Comparison of ENCODE assay signal across 9 mouse cellular contexts in the genomic region with DNA sequence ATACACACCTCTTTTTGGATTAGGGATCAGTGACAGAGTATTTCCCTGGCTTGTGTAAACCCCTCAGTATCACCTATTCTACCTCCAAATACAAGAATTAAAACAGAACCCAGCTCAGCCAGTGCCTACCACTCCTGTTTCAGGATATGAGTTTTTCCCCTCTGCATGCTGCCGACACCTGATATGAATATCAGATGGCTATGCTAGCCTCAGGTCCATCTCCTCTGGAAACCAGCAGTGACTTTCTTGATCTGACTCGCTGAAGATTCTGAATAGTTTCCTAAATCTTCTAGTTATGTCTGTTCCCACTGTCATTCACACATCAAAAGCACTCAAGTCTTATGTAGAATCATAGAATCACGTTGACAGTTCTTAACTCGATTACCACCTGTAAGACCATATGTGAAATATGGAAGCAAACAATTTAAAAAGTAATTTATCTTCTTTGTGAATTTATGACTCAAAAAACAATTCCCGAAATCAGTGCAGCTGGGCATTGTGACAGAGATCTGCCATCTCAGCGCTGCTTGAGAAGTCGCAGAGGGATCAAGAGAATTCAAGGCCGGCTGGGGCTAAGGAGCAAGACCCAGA. TPM values are rescaled to one million over a fixed set of nuclear protein-coding genes. Genes with fewer than 3 reads are reported as not detected.
DNase-seq lines count a peak whose midpoint lies in the region; ATAC-seq and TF ChIP-seq lines count a peak whose summit lies in the region.
"Had no signal": no experiment of that assay in that cellular context is flagged by ENCODE, and none has a peak within 500 bp of the region (broad histone marks: within the 10 kb centered on the region; RNA-seq: fewer than 3 reads in every experiment).

No protein-coding gene starts in this region.

- 34% methylated on average over 8 of the region's 8 CpGs for WGBS in lung, postnatal 0 days
- 60% methylated on average over 8 of the region's 8 CpGs for WGBS in limb, embryonic 12.5 days
- 25% methylated on average over 8 of the region's 8 CpGs for WGBS in small intestine, adult 2 months

- ATAC-seq in lung, postnatal 0 days: no peak
- no peak for ATAC-seq in limb, embryonic 12.5 days (ENCODE audit: insufficient number of reproducible peaks, insufficient read depth, low FRiP score, low TSS enrichment, low read depth)

- H3K4me1 ChIP-seq in lung, postnatal 0 days (ENCODE audit: insufficient read depth, low read depth, low read length): no peaks in the 10 kb centered on the region; the same call in 1 of the 2 replicates
- H3K4me1 ChIP-seq in limb, embryonic 12.5 days (replicated peaks): no peaks in the 10 kb centered on the region
- no peaks in the 10 kb centered on the region for H3K4me1 ChIP-seq in small intestine, adult 2 months (ENCODE audit: control insufficient read depth, insufficient read depth, insufficient read length, low read length)

- 0 out of 2 replicates have a peak, but pooled peaks have one; percentile 26 for TF ChIP-seq EP300 in lung, postnatal 0 days (IDR thresholded peaks at IDR 0.05)

- no peak overlapping the region for H3K9ac ChIP-seq in lung, postnatal 0 days (replicated peaks; ENCODE audit: low read depth)
- no peak overlapping the region for H3K9ac ChIP-seq in limb, embryonic 12.5 days (replicated peaks)

- H3K9me3 ChIP-seq in lung, postnatal 0 days (ENCODE audit: low read length): no peaks in the 10 kb centered on the region
- H3K9me3 ChIP-seq in limb, embryonic 12.5 days: no peaks in the 10 kb centered on the region

- no peak overlapping the region for H3K4me3 ChIP-seq in lung, postnatal 0 days (ENCODE audit: low read depth, low read length)
- H3K4me3 ChIP-seq in limb, embryonic 12.5 days (replicated peaks): peak overlapping the region; percentile 50; the same call in 1 of the 2 replicates
- H3K4me3 ChIP-seq in small intestine, adult 2 months (ENCODE audit: low read depth, low read length): peak overlapping the region; percentile 38

- DNase-seq in cerebellum, adult 9-10 months: peak; percentile 35
- DNase-seq in cerebellum, postnatal 36 days: no peak
- DNase-seq in lung, postnatal 0 days (ENCODE audit: low spot score): no peak
- DNase-seq in lung, postnatal 25 days (ENCODE audit: low spot score): no peak
- no peak for DNase-seq in frontal cortex, postnatal 25 days (ENCODE audit: low spot score in 2 of 2)
- DNase-seq in gastrocnemius, adult 8-10 months (ENCODE audit: low spot score in 2 of 2): no peak

- H3K4me2 ChIP-seq in lung, postnatal 0 days (replicated peaks; ENCODE audit: low read depth, low read length): peak overlapping the region; percentile 69
- peak overlapping the region; percentile 76 for H3K4me2 ChIP-seq in limb, embryonic 12.5 days

- peak overlapping the region; percentile 92 for H3K27ac ChIP-seq in lung, postnatal 0 days (ENCODE audit: low read length)
- H3K27ac ChIP-seq in limb, embryonic 12.5 days: 0 out of 2 replicates have a peak overlapping the region, but pooled peaks have one; percentile 67
- peak overlapping the region; percentile 99 for H3K27ac ChIP-seq in small intestine, adult 2 months (ENCODE audit: insufficient read depth, low read depth, low read length)

- H3K27me3 ChIP-seq in lung, postnatal 0 days (replicated peaks; ENCODE audit: insufficient read depth, low read length): no peaks in the 10 kb centered on the region
- peaks cover 7% of the 10 kb centered on the region; the same call in 1 of the 2 replicates for H3K27me3 ChIP-seq in limb, embryonic 12.5 days
- no peaks in the 10 kb centered on the region for H3K27me3 ChIP-seq in small intestine, adult 2 months (ENCODE audit: control insufficient read depth, insufficient read depth, low read length)

- TF ChIP-seq POLR2A in small intestine, adult 2 months (IDR thresholded peaks at IDR 0.05; ENCODE audit: low read depth, low read length): no peak

- no peak for TF ChIP-seq CTCF in lung, postnatal 0 days (IDR thresholded peaks at IDR 0.05)
- TF ChIP-seq CTCF in small intestine, adult 2 months (IDR thresholded peaks at IDR 0.05; ENCODE audit: extremely low read depth, insufficient read length, insufficient replicate concordance, low read depth, low read length): no peak

- no peaks in the 10 kb centered on the region for H3K36me3 ChIP-seq in lung, postnatal 0 days (ENCODE audit: insufficient read depth, low read length)
- H3K36me3 ChIP-seq in limb, embryonic 12.5 days: no peaks in the 10 kb centered on the region
- H3K36me3 ChIP-seq in small intestine, adult 2 months (ENCODE audit: control insufficient read depth, insufficient read depth, low read length): no peaks in the 10 kb centered on the region

RNA-seq across cellular contexts. Expression of a gene that starts 0.4 kb away (rescaled TPM):
- polyA plus RNA-seq in lung, postnatal 0 days (2015; fragmentation: Nextera tagmentation; extraction: Ambion mirVana): 62.9 and 88.1 TPM in 2 replicates
- 3.3 and 4.3 TPM in 2 replicates for polyA plus RNA-seq in limb, embryonic 12.5 days (2016; fragmentation: Nextera tagmentation; extraction: Ambion mirVana)
- polyA plus RNA-seq in small intestine, adult 2 months (2012; rRNA removed): 12.7 and 16.4 TPM in 2 replicates
- 10 to 100 TPM; 37.7 to 45.7 (median 44.6) TPM for total RNA-seq in gastrocnemius, adult 8-10 months (2022)

RNA-seq across cellular contexts. Expression of a gene that starts 22.9 kb away (rescaled TPM):
- not detected in 2 replicates for polyA plus RNA-seq in lung, postnatal 0 days (2015; fragmentation: Nextera tagmentation; extraction: Ambion mirVana)
- polyA plus RNA-seq in limb, embryonic 12.5 days (2016; fragmentation: Nextera tagmentation; extraction: Ambion mirVana): not detected in 2 replicates
- polyA plus RNA-seq in small intestine, adult 2 months (2012; rRNA removed): not detected in 2 replicates
- not detected for total RNA-seq in gastrocnemius, adult 8-10 months (2022)
- polyA plus RNA-seq: C2C12 had no signal

RNA-seq across cellular contexts. Expression of a gene that starts 31.2 kb away (rescaled TPM):
- polyA plus RNA-seq in lung, postnatal 0 days (2015; fragmentation: Nextera tagmentation; extraction: Ambion mirVana): 0.12 TPM in 2 replicates
- polyA plus RNA-seq in limb, embryonic 12.5 days (2016; fragmentation: Nextera tagmentation; extraction: Ambion mirVana): 0.13 and 0.25 TPM in 2 replicates
- polyA plus RNA-seq in small intestine, adult 2 months (2012; rRNA removed): not detected in 2 replicates
- total RNA-seq in gastrocnemius, adult 8-10 months (2022): under 1 TPM in 3 of 4 experiments, not detected in 1; 0.17 to 0.43 (median 0.22) TPM
- polyA plus RNA-seq: C2C12 had no signal

RNA-seq across cellular contexts. Expression of a gene that starts 49.4 kb away (rescaled TPM):
- polyA plus RNA-seq in lung, postnatal 0 days (2015; fragmentation: Nextera tagmentation; extraction: Ambion mirVana): not detected in 2 replicates
- polyA plus RNA-seq in limb, embryonic 12.5 days (2016; fragmentation: Nextera tagmentation; extraction: Ambion mirVana): 0.21 TPM in 1 of 2 replicates, not detected in the other
- not detected in 2 replicates for polyA plus RNA-seq in small intestine, adult 2 months (2012; rRNA removed)
- under 1 TPM in 1 of 4 experiments, not detected in 3; 0.45 TPM for total RNA-seq in gastrocnemius, adult 8-10 months (2022)
- polyA plus RNA-seq: C2C12 had no signal

RNA-seq across cellular contexts. Expression of a gene that starts 49.5 kb away (rescaled TPM):
- polyA plus RNA-seq in lung, postnatal 0 days (2015; fragmentation: Nextera tagmentation; extraction: Ambion mirVana): 0.11 and 0.19 TPM in 2 replicates
- not detected in 2 replicates for polyA plus RNA-seq in limb, embryonic 12.5 days (2016; fragmentation: Nextera tagmentation; extraction: Ambion mirVana)
- polyA plus RNA-seq in small intestine, adult 2 months (2012; rRNA removed): not detected in 2 replicates
- 1 to 10 TPM in 1 of 4 experiments, under 1 TPM in 3; 0.77 to 1.0 (median 0.91) TPM for total RNA-seq in gastrocnemius, adult 8-10 months (2022)
- polyA plus RNA-seq: C2C12 had no signal
